Mouse (Mus musculus): ENCODE measurements around the gene Pisd.
"Not testable (repeated sequence)": the region's sequence is repeated elsewhere in the genome, so short reads cannot be mapped to it uniquely, and the experiment has no call there.

Pisd gene

DNA sequence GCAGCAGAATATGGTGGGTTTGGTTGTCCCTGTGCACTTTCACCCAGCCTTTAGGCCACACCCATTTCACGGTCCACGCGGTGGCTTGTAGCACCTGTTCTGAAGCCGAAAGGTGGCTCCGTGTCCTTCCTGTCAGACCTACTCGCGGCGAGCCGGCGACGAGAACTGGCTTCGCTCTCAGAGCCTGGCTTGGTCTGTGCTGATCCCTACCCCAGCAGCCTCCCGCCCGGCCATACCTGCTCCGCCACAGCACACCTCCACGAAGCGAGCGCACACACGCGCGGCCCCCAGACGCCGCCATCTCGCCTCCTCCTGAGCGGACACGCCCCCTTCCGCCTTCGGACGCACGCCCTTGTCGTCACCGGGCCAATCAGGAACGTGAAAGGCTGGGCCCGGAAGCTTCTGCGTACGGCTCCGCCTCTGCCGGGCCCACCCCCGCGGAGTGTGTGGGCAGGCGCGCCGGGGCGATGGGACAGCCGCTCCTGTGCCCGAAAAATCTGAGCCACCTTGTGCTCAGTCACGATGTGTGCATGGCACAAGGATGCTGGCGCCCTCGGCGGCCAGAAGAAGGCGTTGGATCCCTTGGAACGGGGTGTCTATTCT is at the start of gene Pisd:
TSS of gene Pisd (minus strand) at position 334 of the 603 bp plus-strand sequence.
- peak; percentile 96 to 98 for DNase-seq (ENCODE audit: inconsistent age in 2 of 2, low spot score in 1 of 2)

DNA sequence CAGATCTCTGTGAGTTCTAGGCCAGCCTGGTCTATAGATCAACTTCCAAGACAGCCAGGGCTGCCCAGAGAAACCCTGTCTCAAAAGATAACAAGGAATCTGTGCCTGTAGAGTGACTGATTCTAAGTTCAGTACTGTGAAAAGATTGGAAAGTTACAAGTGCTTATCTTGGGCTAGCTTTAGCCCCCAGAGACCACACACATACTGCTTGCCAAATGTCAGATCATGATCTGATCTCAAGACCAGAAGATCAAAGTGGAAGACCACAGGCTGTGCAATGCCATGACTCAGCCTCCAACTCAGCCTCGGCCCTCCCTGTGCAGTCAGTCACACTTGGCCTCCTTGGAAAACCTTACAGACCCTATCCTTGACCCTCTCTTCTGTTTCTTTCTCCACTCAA is 49.1 kb upstream of the Pisd start:
- peak; percentile 41 to 77 for DNase-seq (ENCODE audit: inconsistent age in 2 of 2, low spot score in 1 of 2)

DNA sequence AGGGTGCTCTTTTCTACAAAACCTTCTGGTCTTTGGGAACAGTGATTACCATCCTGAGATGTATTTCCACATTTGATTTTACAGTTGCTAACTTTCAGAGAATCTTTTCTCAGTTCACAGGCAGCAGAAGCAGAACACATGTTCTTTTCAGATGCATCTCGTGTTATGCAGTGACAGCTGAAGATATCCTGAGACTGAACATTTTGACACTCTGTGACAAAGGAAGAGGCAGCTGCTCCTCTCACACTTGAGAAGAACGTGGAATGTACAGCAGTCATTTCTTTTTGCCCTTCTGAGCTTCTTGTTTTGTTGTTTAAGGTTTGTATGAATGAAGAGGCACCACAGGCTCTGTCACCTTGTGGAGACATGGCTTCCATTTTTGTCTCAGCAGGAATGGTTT is 44.6 kb upstream of the Pisd start:
- DNase-seq (ENCODE audit: inconsistent age in 2 of 2, low spot score in 1 of 2) = no peak

DNA sequence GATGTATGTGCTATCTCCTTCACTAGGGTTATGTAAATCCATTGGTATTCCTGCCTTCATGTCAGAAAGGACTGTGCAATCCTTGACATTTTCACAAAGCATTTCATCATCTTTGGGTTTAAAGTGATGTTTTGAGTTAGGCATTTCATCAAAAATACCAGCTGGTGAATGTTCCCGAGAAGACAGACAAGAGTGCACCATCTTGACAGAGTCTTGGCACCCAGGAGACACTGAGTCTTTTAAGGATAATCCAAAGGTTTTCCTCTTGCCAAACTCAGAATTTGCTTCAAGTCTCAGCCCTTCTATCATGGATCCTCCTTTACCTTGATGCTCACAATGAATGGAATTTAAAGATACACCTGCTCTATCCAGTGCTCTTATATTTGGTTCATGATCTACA is 43.3 kb upstream of the Pisd start:
- DNase-seq (ENCODE audit: inconsistent age in 2 of 2, low spot score in 1 of 2) = not testable (repeated sequence)

DNA sequence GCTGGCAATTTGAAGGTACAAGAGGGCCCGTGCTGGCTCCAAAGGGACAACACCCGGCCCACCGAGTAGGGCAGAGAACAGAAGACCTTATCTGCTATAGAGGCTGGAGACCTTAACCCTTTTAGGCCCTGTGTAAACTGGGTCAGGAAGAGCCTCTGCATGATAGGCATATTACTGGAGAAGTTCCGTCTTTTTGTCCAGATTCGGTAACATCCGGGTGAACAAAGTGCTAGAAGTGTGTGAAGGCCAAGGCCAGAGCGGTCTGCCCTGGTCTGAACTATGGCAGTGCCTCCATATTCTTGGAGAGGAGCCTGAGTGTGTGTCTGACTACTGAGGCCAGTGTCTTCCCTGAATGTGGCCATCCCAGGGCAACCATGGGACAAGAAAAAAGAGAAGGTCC is 41.6 kb upstream of the Pisd start, which contains the start of gene Gm20671:
TSS of gene Gm20671 (minus strand) at position 101 of the 400 bp plus-strand sequence.
- DNase-seq (ENCODE audit: inconsistent age in 2 of 2, low spot score in 1 of 2) = peak; percentile 37 to 74

DNA sequence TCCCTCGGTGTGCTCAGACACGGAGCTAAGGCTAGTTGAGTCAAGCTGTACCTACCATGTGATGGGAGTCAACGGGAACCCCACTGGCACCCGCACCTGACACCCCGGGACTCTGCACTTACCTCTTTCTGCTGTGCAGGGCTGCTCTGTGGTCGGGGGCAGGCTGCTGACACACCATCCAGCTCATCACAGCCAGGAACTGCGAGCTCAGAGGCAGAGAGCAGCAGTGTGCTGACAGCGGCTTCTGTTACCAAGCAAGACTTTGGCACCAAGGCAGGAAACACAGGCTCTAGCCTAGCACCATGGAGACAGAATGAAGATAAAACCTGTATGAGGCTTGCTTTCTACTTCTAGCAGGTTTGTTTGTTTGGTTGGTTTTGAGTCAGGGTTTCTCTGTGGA is 35.0 kb upstream of the Pisd start:
- DNase-seq (ENCODE audit: inconsistent age in 2 of 2, low spot score in 1 of 2) = no peak

DNA sequence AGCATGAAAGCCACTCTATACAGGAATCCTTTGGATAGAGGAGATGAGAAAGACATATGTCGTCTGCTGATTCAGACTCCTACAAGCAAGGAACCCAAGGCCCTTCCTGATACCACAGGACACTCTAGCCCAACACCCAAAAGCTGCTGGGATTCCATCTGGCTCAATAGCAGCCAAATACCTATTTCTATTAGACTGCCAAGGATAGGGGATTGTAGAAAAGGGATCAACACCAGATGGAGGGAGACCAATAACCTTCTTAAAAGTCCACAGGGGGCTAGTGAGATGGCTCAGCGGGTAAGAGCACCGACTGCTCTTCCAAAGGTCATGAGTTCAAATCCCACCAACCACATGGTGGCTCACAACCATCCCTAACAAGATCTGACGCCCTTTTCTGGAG is 29.9 kb upstream of the Pisd start:
- no peak for DNase-seq (ENCODE audit: inconsistent age in 2 of 2, low spot score in 1 of 2)

DNA sequence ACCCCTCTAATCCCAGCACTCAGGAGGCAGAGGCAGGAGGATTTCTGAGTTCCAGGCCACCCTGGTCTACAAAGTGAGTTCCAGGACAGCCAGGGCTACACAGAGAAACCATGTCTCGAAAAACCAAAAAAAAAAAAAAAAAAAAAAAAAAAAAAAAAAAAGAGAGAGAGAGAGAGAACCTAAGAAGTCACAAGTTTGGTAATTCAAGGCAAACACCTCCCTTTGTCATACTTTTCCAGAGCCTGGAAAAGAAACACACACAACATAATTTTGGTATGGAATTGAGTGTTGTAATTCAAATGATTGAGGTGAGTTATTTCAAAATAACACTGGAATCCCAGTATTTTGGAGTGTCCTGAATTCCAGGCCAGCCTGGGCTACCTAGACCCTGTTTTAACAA is 1.0 kb upstream of the Pisd start:
- not testable (repeated sequence) for DNase-seq (ENCODE audit: inconsistent age in 2 of 2, low spot score in 1 of 2)

DNA sequence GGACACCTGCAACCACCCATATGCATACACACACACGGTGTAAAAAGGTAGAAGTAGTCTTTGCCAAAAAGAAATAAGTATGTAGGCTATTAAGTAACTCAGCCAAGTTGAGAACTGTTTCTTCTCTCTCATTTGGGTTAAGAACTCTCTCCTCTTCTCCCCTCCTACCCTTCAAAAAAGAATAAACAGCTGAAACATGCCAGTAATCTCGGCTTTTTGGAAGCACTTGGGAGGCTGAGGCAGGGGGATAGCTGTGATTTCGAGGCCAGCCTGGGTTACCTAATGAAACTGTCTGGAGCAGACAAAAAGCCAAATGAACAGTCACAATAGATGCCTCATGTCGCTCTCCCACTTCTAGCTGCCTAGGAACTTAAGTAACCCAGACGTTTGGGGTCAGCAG is 720 bp downstream of the Pisd start:
- no peak for DNase-seq (ENCODE audit: inconsistent age in 2 of 2, low spot score in 1 of 2)

DNA sequence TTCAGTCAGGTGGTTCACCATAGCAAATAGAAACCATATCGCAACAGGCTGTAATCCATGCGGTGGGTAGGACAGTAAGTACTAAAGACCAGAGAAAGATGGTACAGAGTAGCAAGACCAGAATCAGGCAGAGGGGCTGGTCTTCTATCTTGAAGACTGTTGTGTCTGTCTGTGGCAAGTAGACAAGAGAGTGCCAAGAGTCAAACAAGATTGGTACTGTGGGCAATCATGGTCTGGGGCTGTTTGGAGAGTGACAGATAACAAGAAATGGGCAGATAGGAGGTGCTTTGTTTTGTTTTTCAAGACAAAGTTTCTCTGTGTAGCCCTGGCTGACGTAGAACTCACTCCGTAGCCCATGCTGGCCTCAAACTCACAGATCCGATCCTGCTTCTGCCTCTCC is 3.9 kb downstream of the Pisd start:
- no peak for DNase-seq (ENCODE audit: inconsistent age in 2 of 2, low spot score in 1 of 2)

DNA sequence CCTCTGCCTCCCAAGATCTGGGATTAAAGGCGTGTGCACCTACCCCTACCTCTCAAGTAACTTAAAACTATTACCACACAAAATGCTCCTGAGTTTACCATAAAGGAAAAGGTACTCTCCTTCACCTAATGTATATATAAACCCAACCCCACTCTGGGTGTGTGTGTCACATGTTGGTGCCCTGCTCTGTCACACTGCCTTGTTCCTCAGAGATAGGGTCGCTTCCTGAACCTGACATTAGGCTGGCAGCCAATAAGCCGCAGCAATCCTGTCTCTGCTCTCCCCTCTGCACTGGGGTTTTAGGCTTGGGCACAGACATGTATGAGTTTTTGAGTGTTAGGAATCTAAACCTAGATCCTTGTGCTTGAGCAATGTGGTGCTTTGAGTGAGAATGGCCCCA is 7.3 kb downstream of the Pisd start:
- DNase-seq (ENCODE audit: inconsistent age in 2 of 2, low spot score in 1 of 2) = no peak

DNA sequence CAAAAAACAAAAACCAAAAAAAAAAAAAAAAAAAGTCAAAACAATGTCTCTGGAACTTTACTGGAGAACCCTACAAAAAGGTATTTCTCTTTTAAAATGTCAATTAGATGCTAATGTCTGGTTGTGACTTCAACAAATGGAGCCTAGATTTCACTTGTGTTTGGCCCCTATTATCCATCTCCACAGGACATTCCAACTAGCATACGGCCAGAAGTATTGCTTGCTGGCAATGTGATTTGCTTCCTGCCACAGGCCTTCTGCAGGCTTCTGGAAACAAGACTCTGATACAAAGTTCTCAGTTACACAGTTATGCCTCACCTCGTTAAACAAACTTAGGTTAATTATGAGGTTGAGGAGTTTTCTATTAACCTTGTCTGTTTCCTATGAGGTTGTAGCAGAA is 13.1 kb downstream of the Pisd start:
- DNase-seq (ENCODE audit: inconsistent age in 2 of 2, low spot score in 1 of 2) = no peak

DNA sequence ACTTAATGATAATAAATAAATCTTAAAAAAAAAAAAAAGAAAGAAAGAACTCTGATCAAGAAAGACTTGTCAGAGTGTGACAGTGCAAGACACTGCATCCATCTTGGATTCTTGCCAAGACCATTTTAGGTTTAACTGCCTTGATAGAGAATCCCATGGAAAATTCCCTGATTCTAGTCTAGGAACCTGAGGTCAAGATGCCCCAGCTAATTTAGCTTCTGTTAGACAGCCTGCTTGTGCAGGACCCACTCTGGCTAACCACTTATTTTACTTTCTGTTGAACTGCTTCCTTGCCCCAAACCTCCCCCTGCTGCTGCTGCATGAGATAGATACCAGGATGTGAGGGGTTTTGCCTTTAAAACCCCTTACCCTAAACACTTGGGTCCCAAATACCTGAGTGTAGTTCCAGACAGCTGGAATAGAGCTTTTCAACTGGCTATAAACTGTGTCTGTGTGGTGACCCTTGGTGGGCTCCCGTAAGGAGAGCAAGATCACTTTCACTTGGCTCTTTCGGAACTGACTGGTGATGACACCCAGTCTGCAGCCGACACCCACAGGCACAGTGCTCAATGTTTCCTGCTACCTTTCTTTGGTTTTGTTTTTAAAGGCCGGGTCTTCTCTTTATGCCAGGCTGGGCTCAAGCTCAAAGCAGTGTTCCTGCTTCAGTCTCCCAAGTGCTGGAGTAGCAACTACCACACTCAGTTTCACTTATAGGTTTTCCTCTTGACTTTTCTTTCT is 17.6 kb downstream of the Pisd start:
- DNase-seq (ENCODE audit: inconsistent age in 2 of 2, low spot score in 1 of 2) = peak in 1 of 2 experiments; percentile 55

DNA sequence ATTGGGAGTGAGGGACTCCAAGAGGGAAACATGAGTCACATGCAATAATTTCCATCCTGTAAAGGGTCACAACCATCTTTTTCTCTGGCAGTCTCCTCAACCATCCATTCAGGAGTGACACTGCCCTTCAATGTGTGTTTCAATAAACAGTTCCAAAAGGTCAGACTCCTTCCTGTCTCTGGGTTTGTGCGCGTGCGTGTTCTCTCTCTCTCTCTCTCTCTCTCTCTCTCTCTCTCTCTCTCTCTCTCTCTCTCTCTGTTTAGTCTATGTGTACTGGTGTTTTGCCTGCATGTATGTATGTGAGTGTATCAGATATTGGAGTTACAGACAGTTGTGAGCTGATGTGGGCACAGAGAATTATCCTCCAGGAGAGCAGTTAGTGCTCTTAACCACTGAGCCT is 18.4 kb downstream of the Pisd start:
- DNase-seq (ENCODE audit: inconsistent age in 2 of 2, low spot score in 1 of 2) = peak in 1 of 2 experiments; percentile 57

DNA sequence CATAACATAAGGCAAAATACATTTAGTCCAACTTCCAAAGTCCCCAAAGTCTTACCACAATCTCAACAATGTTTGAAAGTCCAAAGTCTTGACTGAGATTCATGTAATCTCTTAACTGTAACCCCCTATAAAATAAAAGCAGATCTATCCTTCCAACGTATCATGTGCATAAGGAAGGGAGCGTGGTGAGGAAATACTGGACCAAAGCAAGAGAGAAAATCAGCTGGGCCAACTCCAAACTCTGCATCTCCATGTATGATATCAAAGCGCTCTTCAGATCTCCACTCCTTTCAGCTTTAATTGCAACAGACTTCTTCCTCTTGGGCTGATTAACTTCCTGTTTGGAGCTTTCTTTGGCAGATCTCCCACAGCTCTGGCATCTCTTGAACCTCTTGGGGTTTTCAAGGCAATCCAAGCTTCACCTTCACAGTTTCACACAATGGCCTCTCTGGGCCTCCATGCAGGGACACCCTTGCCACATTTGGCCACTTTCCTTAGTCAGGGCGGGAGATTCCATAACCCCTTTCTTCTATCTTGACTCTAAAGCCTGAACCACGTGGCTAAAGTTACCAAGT is 23.8 kb downstream of the Pisd start:
- peak in 1 of 2 experiments; percentile 47 for DNase-seq (ENCODE audit: inconsistent age in 2 of 2, low spot score in 1 of 2)

DNA sequence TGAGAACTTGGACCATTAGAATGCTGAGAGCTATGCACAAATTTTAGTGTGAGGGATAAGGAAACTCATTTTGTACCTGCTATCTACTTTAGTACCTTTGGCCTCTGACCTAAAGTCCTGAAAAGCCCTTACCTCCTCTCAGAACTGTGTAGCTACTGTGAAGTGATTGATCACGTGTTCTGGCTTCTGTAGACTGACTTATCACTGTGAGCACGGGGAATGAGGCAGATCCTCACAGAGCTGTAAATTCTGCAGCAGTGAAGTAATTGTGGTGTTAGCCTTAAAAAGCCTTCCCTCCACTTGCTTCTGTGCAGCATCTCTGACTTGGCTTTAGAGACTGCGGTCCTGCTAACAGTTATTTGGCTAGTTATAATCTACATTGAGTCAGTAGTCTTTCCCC is 24.7 kb downstream of the Pisd start:
- DNase-seq (ENCODE audit: inconsistent age in 2 of 2, low spot score in 1 of 2) = no peak

DNA sequence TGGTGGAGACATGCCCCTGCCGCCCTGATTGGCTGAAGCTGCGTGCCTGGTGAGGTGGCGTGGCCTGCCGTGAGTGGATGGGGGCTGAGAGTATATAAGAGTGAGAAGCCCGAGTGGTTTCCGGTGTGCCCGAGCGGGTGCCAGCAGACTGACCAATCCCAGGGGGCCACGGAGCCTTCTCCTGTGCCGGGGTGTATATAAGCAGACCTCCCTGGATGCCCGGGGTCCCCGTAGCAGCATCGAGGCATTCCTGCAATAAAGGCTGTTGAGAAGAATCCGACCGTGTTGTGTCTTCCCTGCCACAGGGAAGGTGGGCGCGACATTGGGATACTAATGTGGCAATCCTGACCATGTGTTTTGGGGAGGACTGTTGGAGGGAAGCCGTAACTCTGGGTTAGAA is 25.1 kb downstream of the Pisd start:
- DNase-seq (ENCODE audit: inconsistent age in 2 of 2, low spot score in 1 of 2) = not testable (repeated sequence)

DNA sequence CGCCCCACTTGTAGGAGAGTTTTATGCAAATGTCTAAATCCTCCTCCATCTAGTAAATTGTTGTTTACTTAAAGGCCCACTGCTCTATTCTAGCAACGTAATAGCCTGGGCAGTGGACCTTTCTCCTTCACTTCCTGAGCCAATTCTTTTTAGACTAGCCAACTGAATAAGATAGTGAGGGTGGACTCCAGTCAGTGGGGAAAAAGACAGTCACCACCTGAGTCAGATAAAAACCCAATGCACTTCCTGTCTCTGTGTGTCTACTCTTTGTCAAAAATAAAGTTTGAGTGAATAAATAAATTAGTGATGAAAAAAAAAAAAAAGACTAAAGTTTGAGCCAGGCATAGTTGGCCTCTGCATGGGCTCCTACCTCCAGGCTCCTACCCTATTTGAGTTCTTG is 25.8 kb downstream of the Pisd start:
- DNase-seq (ENCODE audit: inconsistent age in 2 of 2, low spot score in 1 of 2) = no peak

DNA sequence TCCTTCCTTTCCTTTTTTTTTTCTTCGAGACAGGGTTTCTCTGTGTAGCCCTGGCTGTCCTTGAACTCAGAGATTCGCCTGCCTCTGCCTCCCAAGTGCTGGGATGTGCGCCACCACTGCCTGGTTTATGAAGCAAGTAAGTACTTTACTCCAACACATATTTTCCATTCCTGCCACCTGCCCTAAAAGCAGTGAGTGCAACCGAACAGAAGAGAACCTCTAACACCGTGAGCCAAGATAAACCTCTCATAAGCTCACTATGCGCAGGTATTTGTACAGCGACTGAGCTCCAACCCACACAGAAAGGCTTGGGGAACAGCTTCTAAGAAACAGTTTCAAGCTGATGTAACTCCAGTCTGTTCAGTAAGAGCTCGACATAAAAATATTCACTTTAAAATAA is 29.3 kb downstream of the Pisd start:
- DNase-seq (ENCODE audit: inconsistent age in 2 of 2, low spot score in 1 of 2) = no peak

DNA sequence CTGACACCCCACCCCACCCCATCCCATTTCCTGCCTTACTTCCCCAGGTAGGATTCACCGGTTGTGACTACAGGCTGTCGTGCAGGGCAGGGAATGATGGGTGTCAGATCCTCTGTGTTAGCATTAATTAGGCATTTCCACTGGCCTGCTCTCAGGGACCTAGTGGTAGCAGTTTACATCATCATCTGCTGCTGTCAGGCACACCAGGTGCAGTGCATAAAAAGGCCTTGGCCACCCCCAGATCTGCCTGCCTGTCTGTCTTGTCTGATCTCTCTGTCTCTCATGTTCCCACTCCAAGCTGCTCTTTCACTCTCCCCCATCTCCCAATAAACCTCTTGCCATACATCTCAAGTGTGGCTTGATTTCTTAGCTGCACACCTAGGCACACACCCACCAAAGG is 33.7 kb downstream of the Pisd start:
- DNase-seq (ENCODE audit: inconsistent age in 2 of 2, low spot score in 1 of 2) = no peak

DNA sequence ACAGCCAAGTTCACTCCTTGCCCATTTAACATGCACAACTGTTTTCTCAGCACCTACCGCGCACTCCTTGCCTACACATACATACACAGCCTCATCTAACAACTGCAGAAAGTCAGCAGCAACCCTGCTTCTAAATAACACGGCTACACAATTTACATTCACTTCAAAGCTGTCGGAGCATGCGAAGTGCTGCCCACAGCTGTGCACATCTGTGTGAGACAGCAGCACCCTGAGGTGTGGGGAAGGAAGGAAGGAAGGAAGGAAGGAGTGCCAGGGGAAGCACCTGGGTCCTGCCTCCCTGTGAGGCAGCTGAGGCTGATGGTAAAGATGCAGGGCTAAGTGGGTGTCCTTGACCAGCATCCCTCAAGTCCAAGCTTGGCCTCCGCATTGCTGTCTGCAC is 36.5 kb downstream of the Pisd start:
- DNase-seq (ENCODE audit: inconsistent age in 2 of 2, low spot score in 1 of 2) = no peak

DNA sequence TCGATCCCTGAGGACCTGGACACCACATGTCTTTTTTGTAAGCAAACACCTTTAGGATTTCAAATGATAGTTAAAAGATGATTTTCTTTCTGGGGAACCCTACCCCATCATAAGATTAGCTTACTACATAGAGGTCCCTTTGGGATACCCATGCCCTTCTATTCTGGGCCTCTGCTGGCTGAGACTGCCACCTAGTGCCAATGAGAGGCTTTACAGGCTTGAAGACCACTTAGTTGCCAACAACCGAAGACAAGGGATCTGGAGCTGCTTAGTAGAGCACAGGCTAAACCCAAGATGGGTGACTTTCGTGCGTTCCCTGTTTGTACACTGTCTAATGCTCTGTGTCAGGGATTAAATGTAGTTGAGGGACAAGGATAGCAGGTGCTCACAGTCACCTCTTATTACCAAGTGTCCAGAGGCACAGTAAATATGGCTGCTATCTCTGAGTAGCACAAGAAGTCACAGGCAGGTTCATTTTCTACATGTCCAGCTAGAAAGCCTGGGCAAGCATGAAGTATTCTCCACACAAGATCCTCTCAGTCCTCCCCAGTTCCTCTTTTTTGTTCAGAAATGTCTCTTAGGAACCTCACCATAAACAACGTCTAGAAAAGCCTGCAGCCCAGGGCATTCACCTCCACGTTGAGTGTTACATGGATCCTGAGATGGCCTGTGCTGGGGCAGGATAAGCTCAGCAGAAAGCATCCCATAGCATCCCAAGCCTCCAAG is 37.6 kb downstream of the Pisd start:
- peak; percentile 56 to 87 for DNase-seq (ENCODE audit: inconsistent age in 2 of 2, low spot score in 1 of 2)

All from adrenal gland, adult (tissue).